Mouse (Mus musculus) liver, adult 2 months (tissue): ENCODE measurements at regions not wholly inside any gene's neighbourhood (a gene's known extent, or its start where the extent isn't known, plus 50 kb on each side); places are given as distances from the start of the nearest gene placed in this dataset.

Experiments
- CTCF ChIP-seq: fragments of 200-500 bp; IDR thresholded peaks from 2 replicates; pipeline ENCODE4 v1.5.1; 2011; ENCODE audit warnings: low read depth, low read length, control low read depth
- POLR2A ChIP-seq: fragments of 200-500 bp; IDR thresholded peaks from 2 replicates; pipeline ENCODE4 v1.6.1; 2011; ENCODE audit warnings: low read length, control low read depth; ENCODE audit not compliant: insufficient read depth; ENCODE audit errors: extremely low read depth

DNA sequence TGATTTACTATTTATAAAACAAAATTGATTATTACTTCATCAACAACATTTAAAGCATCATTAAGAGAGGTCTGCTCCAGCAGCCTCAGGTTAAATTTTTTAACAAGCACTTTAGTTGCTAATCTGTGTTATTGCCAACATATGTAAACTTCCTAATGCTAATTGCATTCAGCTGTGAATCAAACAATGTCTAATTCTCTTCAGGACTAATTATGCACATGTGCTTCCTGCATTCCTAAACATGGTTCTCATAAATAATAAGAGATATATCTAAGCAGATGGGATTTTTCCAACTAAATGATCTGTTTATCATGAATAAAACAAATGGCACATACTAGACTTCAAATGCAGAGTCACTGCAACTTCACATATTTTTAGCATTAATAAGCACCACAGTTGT, 357.5 kb downstream of the Mdfic start:
- no peak for TF ChIP-seq CTCF
- no peak for TF ChIP-seq POLR2A
